ENCODE assay signal across 10 mouse cellular contexts in genomic region chr12:27502716-27503486, GRCm38 (mm10).
A peak's percentile ranks its signal among the peaks of the same experiment; 100 is the strongest.
DNase-seq lines count a peak whose midpoint lies in the region; ATAC-seq and TF ChIP-seq lines count a peak whose summit lies in the region.
"Had no signal": no experiment of that assay in that cellular context is flagged by ENCODE, and none has a peak within 500 bp of the region (broad histone marks: within the 10 kb centered on the region; RNA-seq: fewer than 3 reads in every experiment).

No protein-coding gene starts in this region.

- peak; percentile 41; the same call in 1 of the 2 replicates for TF ChIP-seq CTCF in layer of hippocampus, adult 2 months (conservative IDR thresholded peaks at IDR 0.05)

- DNase-seq in layer of hippocampus, adult 2 months (ENCODE audit: low spot score in 2 of 2) = no peak
- DNase-seq in layer of hippocampus, adult 9-10 months (ENCODE audit: low spot score) = no peak
- peak; percentile 55 for DNase-seq in embryo, embryonic 10.5 days (ENCODE audit: low spot score)
- DNase-seq in skeletal muscle tissue, adult 2 months (ENCODE audit: low read depth, low spot score) = peak; percentile 27
- no peak for DNase-seq in frontal cortex, postnatal 36 days (ENCODE audit: low spot score in 2 of 2)
- no peak for DNase-seq in urinary bladder, postnatal 25 days (ENCODE audit: low spot score)
- DNase-seq: cerebellum, postnatal 36 days; heart, adult 2 months; spleen, adult 18-20 months had no signal

- H3K4me2 ChIP-seq in hindbrain, embryonic 13.5 days = no peak overlapping the region

- 25% methylated on average over 6 of the region's 6 CpGs for WGBS in hindbrain, embryonic 13.5 days

- no peak overlapping the region for H3K4me3 ChIP-seq in layer of hippocampus, adult 2 months
- no peak overlapping the region for H3K4me3 ChIP-seq in hindbrain, embryonic 13.5 days
- H3K4me3 ChIP-seq: heart, adult 2 months had no signal

- ATAC-seq in hindbrain, embryonic 13.5 days (ENCODE audit: low FRiP score) = no peak

- no peaks in the 10 kb centered on the region for H3K36me3 ChIP-seq in hindbrain, embryonic 13.5 days

- no peaks in the 10 kb centered on the region for H3K27me3 ChIP-seq in hindbrain, embryonic 13.5 days

- no peak overlapping the region for H3K9ac ChIP-seq in hindbrain, embryonic 13.5 days

- peaks cover 12% of the 10 kb centered on the region for H3K4me1 ChIP-seq in hindbrain, embryonic 13.5 days (replicated peaks)

- peak overlapping the region; percentile 65 for H3K27ac ChIP-seq in layer of hippocampus, adult 2 months
- H3K27ac ChIP-seq in hindbrain, embryonic 13.5 days = peak overlapping the region; percentile 55; the same call in 1 of the 2 replicates
- H3K27ac ChIP-seq: heart, adult 2 months had no signal

- no peaks in the 10 kb centered on the region for H3K9me3 ChIP-seq in hindbrain, embryonic 13.5 days

Comparison
In these comparisons a context has a peak if more than half of its experiments do, and no peak if none do; other contexts are left out.
1. DNase-seq: peak in embryo, embryonic 10.5 days (single experiment) and skeletal muscle tissue, adult 2 months (single experiment); none in layer of hippocampus, adult 2 months (0 of 2), layer of hippocampus, adult 9-10 months (single experiment), frontal cortex, postnatal 36 days (0 of 2) and urinary bladder, postnatal 25 days (single experiment).